Mouse (Mus musculus): ENCODE results near the gene Scfd1.

Scfd1 gene

DNA sequence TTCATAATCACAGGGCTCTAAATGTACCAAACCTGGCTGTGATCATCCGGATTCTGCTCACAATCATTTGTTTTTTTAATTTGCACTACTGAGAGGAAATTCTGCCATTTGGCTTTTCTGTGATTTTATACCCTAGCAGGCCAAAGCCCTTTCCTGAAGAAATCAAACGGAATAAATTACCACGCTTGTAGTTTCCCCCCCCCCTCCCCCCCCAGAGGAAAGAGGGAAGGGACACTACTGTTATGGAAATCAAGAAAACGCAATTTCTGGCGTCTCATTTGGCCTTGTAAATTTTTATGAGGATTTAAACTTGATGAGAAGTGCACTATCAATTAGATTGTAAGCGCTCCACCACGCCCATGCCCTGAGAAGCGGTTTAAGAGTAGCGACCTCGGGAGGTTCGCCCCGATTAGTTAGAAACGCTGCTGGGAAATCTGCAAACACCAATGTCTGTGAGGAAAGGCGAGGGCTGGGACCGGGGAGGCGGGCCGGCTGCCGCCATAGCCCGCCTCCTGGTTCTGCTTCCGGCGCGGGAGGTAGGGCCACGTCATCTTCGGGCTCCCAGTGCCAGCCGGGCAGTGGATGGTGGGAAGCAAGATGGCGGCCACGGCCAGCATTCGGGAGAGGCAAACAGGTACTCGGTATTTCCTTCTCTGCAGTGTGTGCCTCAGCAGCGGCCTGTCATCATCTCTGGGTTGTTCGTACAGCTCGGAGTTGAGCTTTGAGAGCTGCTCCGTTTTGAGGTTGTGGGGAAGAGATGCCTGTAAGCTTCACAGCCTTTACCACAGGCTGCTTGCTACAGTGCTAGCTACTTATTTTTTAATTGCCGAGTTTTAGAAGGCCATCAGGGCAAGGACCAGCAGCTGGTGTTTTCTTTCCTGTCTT is at the start of gene Scfd1:
TSS of gene Scfd1 (plus strand) at position 508 of the 885 bp plus-strand sequence.
- peak; percentile 93 to 96 for DNase-seq

DNA sequence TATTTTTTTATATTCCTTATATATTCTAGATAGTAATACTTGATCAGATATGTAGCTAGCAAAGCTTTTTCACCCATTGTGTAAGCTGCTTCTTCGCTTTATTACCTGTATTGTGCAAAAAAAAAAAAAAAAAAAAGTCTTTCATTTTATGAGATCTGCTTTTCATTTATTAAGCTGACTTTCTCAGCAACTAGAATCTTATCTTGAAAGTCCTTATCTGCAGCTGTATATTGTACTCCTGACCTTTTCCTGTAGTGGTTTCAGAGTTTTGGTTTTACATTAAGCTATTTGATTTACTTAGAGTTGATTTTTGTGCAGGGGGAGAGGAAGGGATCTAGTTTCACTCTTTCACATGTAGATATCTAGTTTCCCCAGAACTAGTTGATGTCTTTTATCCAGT is 40.3 kb upstream of the Scfd1 start:
- no peak for DNase-seq

DNA sequence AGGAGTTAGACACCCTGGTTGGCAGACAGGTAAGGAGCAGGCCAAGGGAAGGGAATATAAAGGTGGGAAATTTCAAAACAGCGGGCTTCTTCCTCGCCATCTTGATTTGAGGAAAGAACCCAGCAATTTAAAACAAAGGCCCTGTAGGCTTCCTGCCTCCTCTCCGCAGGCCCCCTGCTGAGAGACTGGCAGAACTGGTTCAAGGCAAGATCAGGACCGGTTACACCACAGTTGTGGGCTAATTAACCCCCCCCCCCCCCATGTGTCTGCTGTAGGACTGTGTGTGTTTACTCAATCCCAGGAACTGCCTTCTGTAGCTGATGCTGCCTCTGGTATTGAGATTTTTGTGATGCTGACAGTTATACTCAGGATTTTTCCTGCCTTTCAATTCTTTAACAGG is 31.2 kb upstream of the Scfd1 start:
- peak; percentile 39 to 71 for DNase-seq

DNA sequence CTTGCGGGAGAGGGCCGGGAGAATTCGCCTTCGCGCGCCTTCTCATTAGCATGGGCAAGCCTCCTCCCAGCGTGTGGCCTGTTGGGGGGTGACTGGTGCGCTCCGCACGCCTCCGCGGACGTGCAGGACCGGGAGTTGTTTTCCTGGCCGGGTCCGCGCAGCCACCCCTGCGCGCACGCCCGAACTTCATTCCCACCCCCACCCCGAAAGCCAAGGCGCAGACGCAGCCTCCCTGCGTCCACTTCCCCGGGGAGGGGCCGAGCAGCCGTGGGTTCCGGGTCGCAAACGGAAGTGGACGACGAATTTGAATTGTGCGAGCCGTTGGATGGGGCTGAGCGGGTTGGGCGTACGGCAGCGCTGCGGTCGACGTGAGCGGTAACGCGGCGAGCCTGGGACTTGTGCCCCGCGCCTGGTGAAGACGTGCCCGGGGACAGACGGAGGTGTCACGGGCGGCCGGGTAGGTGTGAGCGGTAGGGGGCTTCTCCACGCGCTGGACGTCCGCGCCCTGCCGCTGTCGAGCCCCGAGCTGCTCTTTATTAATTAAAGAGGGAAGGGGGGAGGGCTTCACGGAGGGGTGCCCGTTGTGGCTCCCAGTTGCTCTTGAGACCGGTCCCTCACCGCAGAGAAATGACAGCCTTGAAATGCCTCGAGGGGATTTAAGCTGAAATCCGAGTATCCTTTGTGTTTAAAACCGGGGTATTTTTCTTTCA is 29.2 kb upstream of the Scfd1 start, which contains the start of gene G2e3:
TSS of gene G2e3 (plus strand) at position 74 of the 710 bp plus-strand sequence.
- DNase-seq: peak; percentile 86 to 94

DNA sequence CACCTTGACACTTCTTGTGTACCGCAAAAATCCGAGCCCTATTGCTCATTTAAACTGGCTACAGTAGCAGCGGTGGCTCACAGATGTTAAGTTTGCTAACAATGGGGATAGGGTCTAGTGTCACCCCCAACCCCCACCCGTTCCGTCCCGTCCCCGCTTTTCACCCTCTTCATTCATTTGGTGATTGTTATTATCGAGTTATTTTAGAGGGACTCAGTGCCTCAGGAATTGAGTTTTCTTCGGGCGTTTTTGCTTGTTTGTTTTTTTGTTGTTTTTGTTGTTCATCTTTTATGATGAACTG is 28.7 kb upstream of the Scfd1 start:
- no peak for DNase-seq

DNA sequence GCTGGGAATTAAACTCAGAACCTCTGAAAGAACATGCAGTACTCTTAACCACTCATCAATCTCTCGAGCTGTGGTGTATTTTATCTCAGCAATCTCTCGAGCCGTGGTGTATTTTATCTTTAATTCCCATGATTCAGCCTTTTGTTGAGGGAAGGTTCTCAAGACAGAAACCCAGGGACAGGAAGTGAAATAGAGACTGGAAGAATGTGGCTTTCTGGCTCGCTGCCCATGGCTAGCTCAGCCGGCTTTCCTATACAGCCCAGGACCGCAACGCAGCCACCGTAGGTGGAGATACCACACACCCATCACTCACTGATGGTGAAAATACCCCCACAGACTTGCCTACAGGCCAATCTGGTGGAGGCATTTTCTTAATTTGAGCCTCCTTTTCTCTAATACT is 22.0 kb upstream of the Scfd1 start:
- peak; percentile 9 to 30 for DNase-seq

DNA sequence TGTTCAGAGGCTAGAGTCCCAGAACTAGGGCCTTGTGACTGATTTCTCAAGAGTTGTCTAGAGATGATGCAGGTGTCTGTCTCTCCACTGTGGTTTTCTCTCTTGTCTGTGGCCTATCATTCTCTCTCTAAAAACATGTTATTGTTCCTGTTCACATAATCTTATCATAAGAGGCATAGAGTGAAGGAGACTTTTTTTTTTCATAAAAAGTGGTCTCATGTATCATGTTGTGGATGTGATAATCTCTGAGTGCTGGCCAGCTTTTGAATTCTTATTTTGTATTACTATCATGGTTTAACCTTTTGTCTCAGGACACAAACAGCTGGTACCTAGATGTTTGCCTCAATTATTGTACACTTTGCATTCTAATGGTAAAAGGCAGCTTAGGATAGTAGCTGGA is 16.0 kb upstream of the Scfd1 start:
- no peak for DNase-seq

DNA sequence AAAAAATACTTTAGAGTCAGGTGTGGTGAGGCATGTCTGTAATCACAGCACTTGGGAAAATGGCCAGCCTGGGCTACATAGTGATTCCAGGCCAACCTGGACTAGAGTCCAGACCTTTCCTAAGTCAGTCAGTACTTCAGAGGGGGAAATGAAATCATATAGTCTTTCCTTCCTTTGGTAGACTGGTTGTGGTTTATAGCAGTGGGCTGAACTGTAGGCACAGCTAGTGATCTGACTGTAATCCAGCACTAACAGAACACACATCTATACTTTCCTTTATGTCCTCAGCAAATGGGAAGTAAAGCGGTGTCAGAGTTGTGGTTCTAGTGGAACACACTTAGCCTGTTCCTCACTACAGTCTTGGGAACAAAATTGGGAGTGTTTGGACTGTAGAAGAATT is 14.4 kb upstream of the Scfd1 start:
- no peak for DNase-seq

DNA sequence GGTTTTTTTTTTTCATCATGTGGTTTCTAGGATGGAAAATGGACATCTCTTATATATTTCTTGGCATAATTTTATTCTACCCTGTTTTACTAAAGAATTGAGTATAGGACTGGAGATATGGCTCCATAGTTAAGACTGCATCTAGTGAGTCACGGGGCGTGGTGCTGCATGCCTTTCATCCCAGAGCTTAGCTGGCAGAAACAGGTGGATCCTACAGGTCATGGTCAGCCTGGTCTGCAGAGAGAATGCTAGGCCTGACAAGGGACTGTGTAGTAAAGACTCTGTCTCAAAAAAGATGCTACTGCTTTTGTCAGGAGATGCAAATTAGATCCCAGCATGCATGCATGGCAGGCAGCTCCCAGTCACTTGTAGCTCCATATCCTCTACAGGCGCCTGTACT is 8.8 kb upstream of the Scfd1 start:
- no peak for DNase-seq

DNA sequence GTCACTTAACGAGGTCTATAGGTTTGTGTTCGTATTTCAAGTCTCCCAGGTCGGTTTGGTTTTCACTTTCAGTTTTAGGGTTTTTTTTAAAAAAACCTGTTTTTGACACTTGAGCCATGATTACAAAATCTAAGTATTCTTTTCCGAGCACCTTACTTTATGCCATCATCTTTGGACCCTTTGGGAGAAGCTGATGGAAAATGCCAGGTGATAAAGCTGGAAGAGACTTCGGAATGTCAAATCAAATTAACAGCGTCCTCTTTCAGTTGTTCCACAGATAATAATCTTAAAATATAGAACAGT is 529 bp downstream of the Scfd1 start:
- no peak for DNase-seq

DNA sequence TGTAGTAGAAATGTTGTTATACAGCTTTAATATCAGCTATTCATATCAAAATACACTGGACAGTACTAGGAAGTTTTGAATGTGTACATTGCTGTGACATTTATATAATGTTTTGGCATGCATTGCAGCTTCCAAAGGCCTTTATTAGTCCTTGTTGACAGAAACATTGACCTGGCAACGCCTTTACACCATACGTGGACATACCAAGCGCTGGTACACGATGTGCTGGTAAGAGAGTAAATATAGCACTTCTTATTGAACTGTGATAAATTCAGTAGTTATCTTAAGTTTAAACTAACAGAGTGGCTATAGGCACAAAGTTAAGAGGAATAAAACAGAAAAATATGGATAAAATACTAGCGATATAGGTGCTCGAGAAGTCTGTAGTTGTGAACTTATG is 22.6 kb downstream of the Scfd1 start:
- DNase-seq: no peak

DNA sequence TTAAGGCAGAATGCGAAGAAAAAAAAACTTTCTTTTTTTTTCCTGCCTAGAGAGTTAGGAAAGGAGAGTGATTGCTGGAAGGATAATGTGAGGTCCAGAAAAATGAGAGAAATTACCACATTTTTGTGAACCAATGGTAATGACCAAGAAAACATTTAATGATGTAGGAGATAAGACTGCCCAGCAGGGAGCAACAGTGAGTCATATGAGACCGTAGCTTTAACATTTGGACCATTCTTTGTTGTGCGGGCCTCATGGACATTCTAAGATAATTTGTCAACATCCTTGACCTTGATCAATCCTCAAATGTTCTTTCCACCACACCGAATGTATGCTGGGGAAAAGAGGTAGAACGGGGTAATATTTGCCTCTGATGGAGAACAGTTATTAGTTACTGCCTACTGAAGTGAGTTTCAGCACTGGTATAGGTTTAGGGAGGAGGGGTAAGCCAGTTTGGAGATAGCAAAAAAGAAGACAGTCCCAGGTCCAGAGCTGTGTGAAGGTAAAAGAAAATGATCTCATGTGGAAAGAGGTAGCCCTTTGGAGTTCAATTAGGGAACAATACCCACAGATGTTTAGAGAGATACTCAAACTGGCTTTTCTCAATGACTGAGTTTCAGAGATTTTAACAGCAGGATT is 24.9 kb downstream of the Scfd1 start:
- peak in 1 of 2 experiments; percentile 17 for DNase-seq

DNA sequence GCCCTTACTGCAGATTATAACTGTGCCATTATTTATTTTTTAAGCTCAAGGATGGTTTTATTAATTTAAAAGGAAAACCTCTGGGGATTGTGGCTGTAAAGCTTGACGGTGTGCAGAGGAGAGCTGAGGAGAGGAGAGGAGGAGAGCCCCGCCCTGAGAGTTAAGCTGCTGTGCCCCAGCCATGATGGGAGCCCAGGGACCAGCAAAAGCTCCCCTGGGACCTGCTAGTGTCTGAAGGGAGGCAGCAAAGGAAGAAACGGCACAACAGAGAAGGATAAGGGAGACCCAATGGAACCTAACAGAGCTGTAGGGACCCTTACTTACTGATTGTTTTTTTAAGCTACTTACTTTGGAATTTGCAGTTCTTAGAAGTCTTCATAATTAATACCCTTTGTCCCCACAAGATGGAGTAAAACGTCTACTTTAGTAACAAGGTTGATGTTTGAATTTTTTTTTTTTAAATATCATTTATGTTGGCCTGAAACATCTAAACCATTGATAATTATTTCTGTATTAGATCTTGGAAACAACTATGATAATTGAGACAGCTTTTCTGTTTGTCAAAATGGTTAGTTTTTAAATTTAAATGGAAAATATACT is 26.8 kb downstream of the Scfd1 start:
- no peak for DNase-seq

DNA sequence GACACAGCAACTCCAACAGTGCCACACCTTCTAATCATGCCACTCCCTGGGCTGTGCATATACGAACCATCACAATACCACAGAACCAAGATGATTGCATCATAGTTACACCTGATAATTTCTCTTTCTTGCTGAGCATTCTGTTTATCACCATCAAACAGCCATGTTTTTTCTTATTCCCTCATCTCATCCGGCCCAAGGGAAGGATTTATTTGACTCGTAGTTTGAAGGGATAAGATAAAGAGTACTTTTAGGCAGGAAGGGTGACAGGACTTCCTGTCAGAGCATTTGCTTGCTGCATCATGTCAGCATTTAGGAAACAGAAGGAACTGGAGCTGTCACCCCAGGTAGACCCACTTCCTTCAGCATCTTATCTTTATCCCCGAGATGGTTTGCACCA is 34.1 kb downstream of the Scfd1 start:
- DNase-seq: no peak

DNA sequence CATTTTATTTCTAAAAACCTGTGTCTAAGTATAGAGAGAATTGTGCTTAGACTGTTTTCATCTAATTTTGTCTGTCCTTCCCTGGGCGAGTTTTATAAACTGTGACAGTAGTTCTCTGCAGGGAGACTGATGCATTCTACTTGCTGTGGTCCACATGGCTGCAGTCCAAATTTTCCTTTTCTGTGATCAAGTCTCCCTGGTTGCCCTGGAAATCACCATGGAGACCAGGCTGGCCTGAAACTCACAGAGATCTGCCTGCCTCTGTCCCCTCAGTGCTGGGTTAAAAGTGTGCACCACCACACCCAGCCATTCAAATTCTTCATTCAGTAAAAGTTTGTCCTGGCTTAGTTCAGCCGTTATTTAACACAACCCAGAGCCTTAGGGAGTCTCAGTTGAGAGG is 60.2 kb downstream of the Scfd1 start:
- DNase-seq: no peak

DNA sequence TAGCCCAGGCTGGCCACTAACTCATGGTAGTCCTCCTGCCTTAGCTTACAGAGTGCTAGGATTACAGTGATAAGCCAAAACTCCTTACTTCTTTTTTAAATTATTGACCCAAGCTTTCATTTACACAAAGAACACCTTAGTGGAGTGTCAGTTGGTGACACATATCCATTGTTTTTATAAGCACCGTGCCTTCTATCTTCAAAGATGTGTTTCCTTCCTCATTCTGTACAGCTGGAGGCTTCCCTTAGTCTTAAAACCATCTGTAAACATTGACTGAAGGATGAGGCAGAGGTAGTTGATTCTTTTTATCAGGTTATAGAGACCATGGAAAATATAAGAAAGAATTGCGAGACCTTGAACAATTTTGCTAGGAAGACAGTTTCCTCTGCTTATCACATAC is 61.0 kb downstream of the Scfd1 start:
- DNase-seq: no peak

DNA sequence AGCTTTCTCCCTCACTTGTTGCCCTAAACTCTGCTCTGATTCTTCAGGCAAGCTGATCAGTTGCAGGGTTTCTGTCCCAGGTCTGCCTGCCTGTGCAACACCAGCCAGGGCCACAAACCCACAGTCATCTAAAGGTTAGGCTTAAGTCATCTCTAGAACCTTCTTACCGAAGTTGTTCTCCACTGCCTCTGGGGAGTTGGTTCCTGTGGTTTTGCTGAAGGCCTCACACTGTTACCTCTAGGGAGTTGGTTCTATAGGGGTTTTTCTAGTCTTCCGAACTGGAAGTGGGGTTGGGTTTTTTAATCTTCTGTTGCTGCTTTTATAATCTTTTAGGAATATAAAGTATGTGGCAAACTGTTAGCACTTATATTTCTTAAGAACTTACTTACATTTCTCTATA is 72.0 kb downstream of the Scfd1 start:
- no peak for DNase-seq

DNA sequence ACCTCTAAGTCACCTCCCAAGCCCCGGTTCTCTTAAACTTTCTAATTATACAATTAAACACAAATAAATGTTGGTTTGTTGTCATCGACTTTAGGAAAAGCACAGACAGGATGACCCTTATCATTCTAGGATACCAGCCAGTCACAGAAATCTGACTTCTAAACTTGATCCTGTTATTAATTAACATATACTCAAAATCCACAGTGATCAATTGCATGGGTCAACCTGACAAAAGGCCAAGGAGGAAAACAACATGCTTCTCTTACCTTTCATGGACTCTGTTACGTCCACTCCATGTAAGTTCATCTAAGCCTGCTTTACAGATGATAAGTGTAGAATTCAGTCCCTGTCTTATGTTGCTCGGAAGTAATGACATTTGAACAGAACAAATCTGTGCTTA is 93.6 kb downstream of the Scfd1 start:
- DNase-seq: no peak

DNA sequence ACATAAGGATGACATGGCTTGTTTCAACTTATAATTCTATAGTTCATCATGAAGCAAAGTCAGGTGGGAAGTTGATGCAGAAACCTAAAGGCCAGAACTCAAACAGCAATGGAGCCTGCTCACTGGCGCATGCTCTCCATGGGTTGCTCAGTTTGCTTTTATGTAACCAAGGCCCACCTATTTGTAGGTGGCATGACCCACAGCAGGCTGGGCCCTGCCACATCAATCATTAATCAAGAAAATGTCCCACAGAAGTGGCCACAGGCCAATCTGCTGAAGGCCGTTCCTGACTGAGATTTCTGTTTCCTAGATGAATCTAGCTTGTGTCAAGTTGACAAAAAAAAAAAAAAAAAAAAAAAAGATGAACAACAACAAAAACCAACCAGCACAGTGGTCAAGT is 103.9 kb downstream of the Scfd1 start:
- DNase-seq: peak in 1 of 2 experiments; percentile 30

DNA sequence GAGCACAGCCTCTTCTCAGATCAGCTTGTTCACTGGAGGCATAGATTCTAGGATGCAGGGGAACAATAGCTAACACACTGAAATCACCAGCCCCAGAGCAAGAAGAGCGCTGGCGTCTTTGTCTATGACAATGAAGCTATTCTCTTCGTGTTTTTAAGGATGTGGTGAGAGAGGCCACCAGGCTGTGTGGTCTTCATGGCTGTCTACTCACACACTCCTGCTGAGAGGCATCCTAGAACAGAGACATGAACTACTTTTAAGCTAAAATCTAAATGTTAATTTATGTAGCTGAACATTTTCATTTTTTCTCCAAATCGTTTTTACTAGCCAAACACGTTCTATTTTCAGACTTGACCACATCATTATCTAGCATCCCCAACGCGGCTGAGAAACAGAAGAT is 114.7 kb downstream of the Scfd1 start:
- no peak for DNase-seq

DNA sequence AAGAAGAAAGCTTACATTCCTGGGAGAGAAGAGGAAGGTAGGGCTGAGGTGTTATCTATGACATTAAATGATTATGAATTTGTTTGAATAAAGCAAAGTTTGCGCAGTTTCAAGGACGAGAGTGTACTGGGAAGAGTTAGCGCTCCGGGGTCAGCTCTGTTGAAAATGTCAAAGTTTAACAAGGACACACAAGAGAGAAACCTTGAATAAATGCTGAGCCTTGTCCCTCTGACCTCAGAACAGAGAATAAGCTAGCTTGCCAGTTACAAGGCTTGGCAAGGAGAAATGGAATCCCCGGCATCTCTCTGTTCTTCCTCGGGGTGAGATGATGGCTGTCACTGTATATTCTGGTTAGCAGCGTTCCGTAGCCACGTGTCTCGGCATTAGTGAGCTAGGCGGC is 116.2 kb downstream of the Scfd1 start:
- DNase-seq: no peak

DNA sequence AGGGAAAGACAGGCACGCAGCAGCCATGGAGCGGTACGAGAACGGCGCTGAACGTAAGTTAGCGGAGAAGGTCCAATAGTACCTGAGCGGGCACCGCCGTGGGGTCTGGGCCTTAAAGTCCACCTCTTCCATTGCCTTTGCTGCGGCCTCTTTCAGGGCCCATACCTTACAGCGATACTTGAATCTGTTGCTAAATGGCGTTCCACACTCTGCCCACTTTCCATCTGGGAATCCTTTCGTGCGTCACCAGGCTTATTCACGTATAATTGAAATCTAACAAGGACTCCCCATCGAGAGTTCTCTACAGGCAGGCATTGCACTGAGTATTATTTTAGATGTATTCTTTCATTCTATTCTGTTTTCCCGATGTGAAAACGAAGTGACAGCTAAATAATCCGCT is 117.3 kb downstream of the Scfd1 start:
- no peak for DNase-seq

Data from kidney, postnatal 25 days (tissue).